Mouse (Mus musculus) spleen, postnatal 4 days (tissue): ENCODE data around the gene Obscn.
A peak's percentile ranks its signal among the peaks of the same experiment; 100 is the strongest.

ENCODE experiments used
- DNase-seq, 2 experiments: peaks; one replicate each; pipeline ENCODE4 v3.0.0; 2022; ENCODE audit warnings: low spot score in 2 of 2

Obscn gene

GRCm38 (mm10) chr11:59058025-59058424 is 78.2 kb downstream of the Obscn start:
- no peak for DNase-seq

GRCm38 (mm10) chr11:59051031-59051430 is 85.2 kb downstream of the Obscn start:
- no peak for DNase-seq

- no peak for DNase-seq
These were observed 91.4 kb downstream of the Obscn start for GRCm38 (mm10) chr11:59044703-59045330.

- no peak for DNase-seq
These were observed 107.2 kb downstream of the Obscn start for GRCm38 (mm10) chr11:59029003-59029402.

- DNase-seq: no peak
These were observed 109.8 kb downstream of the Obscn start for GRCm38 (mm10) chr11:59026411-59026810.

- DNase-seq: peak in 1 of 2 experiments; percentile 33
These were observed 121.2 kb downstream of the Obscn start for GRCm38 (mm10) chr11:59015052-59015451.

GRCm38 (mm10) chr11:59002327-59003079 is 133.7 kb downstream of the Obscn start:
- DNase-seq: no peak

- no peak for DNase-seq
These were observed 135.6 kb downstream of the Obscn start for GRCm38 (mm10) chr11:59000635-59001034.

- no peak for DNase-seq
These were observed 136.4 kb downstream of the Obscn start for GRCm38 (mm10) chr11:58999830-59000229.

- DNase-seq: no peak
These were observed 137.0 kb downstream of the Obscn start for GRCm38 (mm10) chr11:58999158-58999557.

GRCm38 (mm10) chr11:58997541-58997940 is 138.7 kb downstream of the Obscn start:
- no peak for DNase-seq

- no peak for DNase-seq
These were observed 140.3 kb downstream of the Obscn start for GRCm38 (mm10) chr11:58995807-58996370.

GRCm38 (mm10) chr11:58995061-58995806 is 141.0 kb downstream of the Obscn start:
- no peak for DNase-seq

- DNase-seq: peak; percentile 59 to 80
These were observed 141.8 kb downstream of the Obscn start for GRCm38 (mm10) chr11:58994337-58994826.

GRCm38 (mm10) chr11:58993091-58993670 is 143.0 kb downstream of the Obscn start:
- no peak for DNase-seq

GRCm38 (mm10) chr11:58991911-58992310 is 144.3 kb downstream of the Obscn start:
- DNase-seq: no peak

GRCm38 (mm10) chr11:58990794-58991193 is 145.4 kb downstream of the Obscn start:
- no peak for DNase-seq

- DNase-seq: no peak
These were observed 146.1 kb downstream of the Obscn start for GRCm38 (mm10) chr11:58990141-58990540.

GRCm38 (mm10) chr11:58989166-58989565 is 147.0 kb downstream of the Obscn start:
- DNase-seq: no peak

- no peak for DNase-seq
These were observed 150.8 kb downstream of the Obscn start for GRCm38 (mm10) chr11:58985299-58985917.

GRCm38 (mm10) chr11:58984657-58985056 is 151.5 kb downstream of the Obscn start:
- DNase-seq: no peak
